Mouse (Mus musculus) heart, postnatal 36 days (tissue): Measurements from ENCODE around the gene Pla2g2d. TPM values are rescaled to one million over a fixed set of nuclear protein-coding genes. Genes with fewer than 3 reads are reported as not detected.
"Not testable (repeated sequence)": the region's sequence is repeated elsewhere in the genome, so short reads cannot be mapped to it uniquely, and the experiment has no call there.

Source experiments
- DNase-seq, 2 experiments: peaks; one replicate each; pipeline ENCODE4 v3.0.0; 2021 to 2022
- intact Hi-C: fragments of 180-260 bp; cut with DNase I; formaldehyde crosslinking; loops from one replicate; pipeline ENCODE4 v1.15.1; 2025
- total RNA-seq, 2 experiments: library from RNA; stranded (reverse); gene quantifications; 2 replicates each; pipeline ENCODE4 v1.2.3; 2021

The Pla2g2d gene
- total RNA-seq, 2 experiments from 2014 or later: 0.30 to 0.36 TPM

GRCm38 (mm10) chr4:138821036-138821435, 45.5 kb downstream of the Pla2g2d start:
- DNase-seq: no peak
- intact Hi-C loops: no loop called here

- DNase-seq, intact Hi-C loops: not testable (repeated sequence)
These were observed 48.6 kb downstream of the Pla2g2d start for GRCm38 (mm10) chr4:138824161-138824560.

DNA sequence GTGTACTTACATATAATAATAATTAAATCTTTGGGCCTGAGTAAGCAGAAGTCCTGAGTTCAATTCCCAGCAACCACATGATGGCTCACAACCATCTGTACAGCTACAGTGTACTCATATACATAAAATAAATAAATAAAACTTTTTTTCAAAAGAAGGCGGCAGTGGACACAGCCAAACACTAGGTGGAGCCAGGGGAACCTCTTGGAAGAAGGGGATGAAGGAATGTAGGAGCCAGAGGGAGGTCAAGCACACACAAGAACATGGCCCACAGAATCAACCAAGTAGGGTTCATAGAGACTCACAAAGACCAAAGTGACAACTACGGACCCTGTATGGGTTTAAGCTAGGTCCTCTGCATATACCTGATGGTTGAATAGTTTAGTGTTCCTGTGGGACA, 49.1 kb downstream of the Pla2g2d start:
- intact Hi-C loops: no loop called here
- DNase-seq: no peak

- DNase-seq: no peak
- intact Hi-C loops: no loop called here
These were observed 50.4 kb downstream of the Pla2g2d start for GRCm38 (mm10) chr4:138825751-138826567.

DNA sequence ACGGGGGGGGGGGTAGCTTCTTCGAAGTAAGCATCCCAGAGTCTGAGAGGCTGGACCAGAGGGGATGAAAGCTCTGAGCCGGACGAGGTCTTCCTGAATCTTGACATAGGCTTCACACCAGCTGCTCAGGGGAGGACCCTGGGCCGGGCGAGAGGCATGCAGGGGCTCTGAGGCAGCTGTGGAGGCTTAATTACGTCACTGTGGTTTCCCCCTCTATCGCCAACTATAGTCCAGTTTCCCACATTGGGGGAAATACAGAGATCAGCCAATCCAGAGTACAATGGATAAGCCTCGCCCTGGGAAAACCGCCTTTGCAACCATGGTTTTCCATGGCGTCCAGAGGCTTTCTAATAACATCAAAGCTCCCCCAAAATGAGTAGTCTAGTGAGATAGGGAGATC, 51.6 kb downstream of the Pla2g2d start:
- intact Hi-C loops: no loop called here
- DNase-seq: no peak

Other genes starting within 250 kb of the Pla2g2d start
- gene Vwa5b1, start 139.9 kb upstream of the Pla2g2d start, total RNA-seq: not detected
- gene Pla2g2c, start 50.9 kb upstream of the Pla2g2d start, total RNA-seq: under 1 TPM in 1 of 2 experiments, not detected in 1; 0.31 TPM
- gene Ubxn10, start 38.6 kb upstream of the Pla2g2d start, total RNA-seq: 1 to 10 TPM; 1.5 to 3.1 TPM
- under 1 TPM in 1 of 2 experiments, not detected in 1; 0.24 TPM for gene Pla2g2f, start 18.1 kb upstream of the Pla2g2d start, total RNA-seq
- gene Pla2g5, start 87.7 kb downstream of the Pla2g2d start, total RNA-seq: 10 to 100 TPM; 27.0 to 32.1 TPM
- gene Gm13030, start 98.2 kb downstream of the Pla2g2d start, total RNA-seq: not detected
- 1 to 10 TPM in 1 of 2 experiments, under 1 TPM in 1; 0.97 to 1.1 TPM for gene Pla2g2e, start 102.2 kb downstream of the Pla2g2d start, total RNA-seq
- gene Otud3, start 138.2 kb downstream of the Pla2g2d start, total RNA-seq: 10 to 100 TPM; 10.6 to 11.6 TPM
- gene Rnf186, start 191.4 kb downstream of the Pla2g2d start, total RNA-seq: not detected
- 1 to 10 TPM; 8.4 to 10.0 TPM for gene Tmco4, start 197.2 kb downstream of the Pla2g2d start, total RNA-seq